Mouse (Mus musculus) bone marrow macrophage, adult 2 months (primary cell): ENCODE measurements at regions not wholly inside any gene's neighbourhood (a gene's known extent, or its start where the extent isn't known, plus 50 kb on each side); places are given as distances from the start of the nearest gene placed in this dataset.

ENCODE experiments used
- H3K27ac ChIP-seq: 2 replicates; pipeline ENCODE4 v1.5.1; 2012; ENCODE audit warnings: low read depth, low read length; ENCODE audit not compliant: insufficient read depth
- H3K4me1 ChIP-seq: 2 replicates; pipeline ENCODE4 v1.6.1; 2012; ENCODE audit warnings: low read length; ENCODE audit not compliant: control insufficient read depth, insufficient read depth
- H3K4me3 ChIP-seq: 2 replicates; pipeline ENCODE4 v1.5.1; 2012; ENCODE audit warnings: mild to moderate bottlenecking, low read length, moderate library complexity; ENCODE audit not compliant: insufficient read depth
- CTCF ChIP-seq: IDR thresholded peaks from 2 replicates; pipeline ENCODE4 v1.5.1; 2012; ENCODE audit warnings: low read depth, mild to moderate bottlenecking, low read length, moderate library complexity
- POLR2A ChIP-seq: IDR thresholded peaks from 2 replicates; pipeline ENCODE4 v1.6.1; 2012; ENCODE audit warnings: mild to moderate bottlenecking, low read depth, low read length, borderline replicate concordance

GRCm38 (mm10) chr16:74984207-74984606 is 572.6 kb upstream of the Robo2 start:
- Histone ChIP-seq H3K4me3 (no peak overlapping the region), H3K4me1 (no peaks in the 10 kb centered on the region), H3K27ac (no peak overlapping the region)
- no peak for TF ChIP-seq POLR2A
- no peak for TF ChIP-seq CTCF

- Histone ChIP-seq H3K4me3 (no peak overlapping the region), H3K4me1 (no peaks in the 10 kb centered on the region), H3K27ac (no peak overlapping the region)
- TF ChIP-seq CTCF (no peak), POLR2A (no peak)
These were observed 554.5 kb upstream of the Robo2 start for GRCm38 (mm10) chr16:74966099-74966498.

- no peak overlapping the region for H3K27ac ChIP-seq
- TF ChIP-seq CTCF (no peak), POLR2A (no peak)
- no peak overlapping the region for H3K4me3 ChIP-seq
- no peaks in the 10 kb centered on the region for H3K4me1 ChIP-seq
These were observed 518.1 kb upstream of the Robo2 start for GRCm38 (mm10) chr16:74929739-74930138.

DNA sequence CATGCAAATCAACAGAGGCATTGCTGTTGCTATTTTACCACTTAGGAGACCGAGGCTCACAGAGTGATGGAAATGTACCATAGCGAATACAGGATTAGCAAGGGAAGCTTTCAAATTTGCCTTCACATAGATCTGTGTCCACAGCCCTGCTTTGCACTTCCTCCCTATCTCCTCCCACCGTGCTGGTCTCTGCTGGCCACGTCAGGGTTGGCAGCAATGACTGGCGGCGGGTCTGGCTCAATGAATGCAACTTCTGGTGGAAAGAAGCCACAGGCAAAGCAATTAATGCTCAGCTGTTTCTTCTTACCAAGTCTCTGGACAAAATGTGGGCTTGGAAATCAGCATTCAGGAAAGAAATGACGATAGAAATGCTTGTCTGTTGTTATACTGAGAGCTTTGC is 489.2 kb upstream of the Robo2 start:
- Histone ChIP-seq H3K27ac (no peak overlapping the region), H3K4me1 (no peaks in the 10 kb centered on the region), H3K4me3 (no peak overlapping the region)
- TF ChIP-seq POLR2A (no peak), CTCF (no peak)

DNA sequence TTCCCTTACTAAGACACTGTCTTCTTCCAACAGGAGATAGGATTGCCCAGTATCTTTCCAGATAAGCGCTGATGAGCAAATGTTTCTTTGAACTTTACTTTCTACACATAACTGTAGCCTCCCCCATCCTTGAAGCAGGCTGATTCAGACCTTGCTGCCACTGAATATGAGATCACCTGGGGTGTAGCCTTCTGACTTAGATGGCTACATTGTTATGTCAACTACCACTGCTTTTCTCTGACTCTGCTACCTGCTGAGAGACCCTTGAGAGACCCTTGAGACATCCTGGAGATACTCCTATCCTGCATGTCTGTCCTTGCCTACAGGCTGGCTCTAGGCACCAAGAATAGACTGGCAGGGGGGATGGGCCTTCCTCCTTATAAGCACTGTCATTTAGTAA is 476.1 kb upstream of the Robo2 start:
- H3K4me1 ChIP-seq, result no peaks in the 10 kb centered on the region
- H3K4me3 ChIP-seq, result no peak overlapping the region
- no peak for TF ChIP-seq CTCF
- no peak for TF ChIP-seq POLR2A
- no peak overlapping the region for H3K27ac ChIP-seq

DNA sequence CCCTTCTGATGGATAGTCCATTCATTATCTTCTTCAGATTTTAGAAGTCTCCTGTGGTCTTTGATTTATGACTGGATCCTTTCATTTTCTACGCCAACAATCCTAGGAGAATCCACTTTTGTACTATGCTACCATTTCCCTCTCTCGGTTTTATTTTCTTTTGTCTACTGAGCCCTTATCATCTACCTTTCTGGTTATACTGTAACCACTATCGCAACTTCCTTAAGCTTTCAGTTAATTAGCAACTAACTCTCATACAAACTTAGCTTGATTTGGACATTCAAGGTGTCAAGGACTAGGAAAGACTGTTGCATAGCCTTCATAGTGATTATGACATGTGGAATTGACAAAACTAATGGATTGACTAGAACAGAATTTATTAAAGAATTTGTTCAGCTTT is 467.0 kb upstream of the Robo2 start:
- no peak overlapping the region for H3K4me3 ChIP-seq
- no peak for TF ChIP-seq CTCF
- TF ChIP-seq POLR2A, result no peak
- no peaks in the 10 kb centered on the region for H3K4me1 ChIP-seq
- no peak overlapping the region for H3K27ac ChIP-seq

GRCm38 (mm10) chr16:74873756-74874155 is 462.1 kb upstream of the Robo2 start:
- Histone ChIP-seq H3K27ac (no peak overlapping the region), H3K4me1 (no peaks in the 10 kb centered on the region), H3K4me3 (no peak overlapping the region)
- TF ChIP-seq CTCF (no peak), POLR2A (no peak)

DNA sequence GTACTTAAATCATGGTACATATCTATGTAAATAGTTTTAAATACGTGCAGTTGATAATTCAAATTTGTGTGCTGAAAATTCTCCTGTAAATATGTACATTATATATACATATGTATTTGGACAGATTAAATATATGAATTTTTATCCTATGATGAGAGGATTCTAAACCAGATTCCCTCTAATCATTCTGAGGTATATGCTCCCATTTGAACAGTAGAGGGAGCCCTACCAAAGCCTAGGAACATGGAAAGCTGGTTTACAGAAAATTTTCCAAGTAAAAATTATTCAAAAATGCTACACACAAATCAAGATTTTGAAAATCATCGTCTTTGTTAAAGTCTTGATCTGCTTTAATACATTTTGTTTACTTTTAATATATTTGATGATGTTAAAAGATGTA is 446.1 kb upstream of the Robo2 start:
- TF ChIP-seq CTCF (no peak), POLR2A (no peak)
- Histone ChIP-seq H3K27ac (no peak overlapping the region), H3K4me3 (no peak overlapping the region), H3K4me1 (no peaks in the 10 kb centered on the region)

DNA sequence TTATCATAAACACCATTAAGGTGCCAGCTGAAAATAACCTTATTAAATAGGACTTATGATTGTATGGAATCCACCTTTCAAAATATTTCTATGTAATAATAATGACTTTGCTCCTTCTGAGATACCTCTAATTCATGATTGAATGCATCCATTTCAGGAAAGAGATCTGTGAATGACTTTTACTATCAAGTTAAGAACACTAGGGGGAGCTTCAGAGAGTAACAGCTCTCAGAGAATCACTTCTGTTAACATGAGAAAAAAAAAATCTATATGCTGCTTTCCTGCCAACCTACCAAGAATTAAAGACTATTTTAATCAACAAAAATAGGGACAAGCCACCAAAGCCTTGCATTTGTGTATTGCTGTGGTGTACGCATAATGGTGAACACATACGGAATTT is 428.4 kb upstream of the Robo2 start:
- TF ChIP-seq POLR2A (no peak), CTCF (no peak)
- Histone ChIP-seq H3K27ac (no peak overlapping the region), H3K4me1 (no peaks in the 10 kb centered on the region), H3K4me3 (no peak overlapping the region)

- no peak overlapping the region for H3K27ac ChIP-seq
- no peak for TF ChIP-seq CTCF
- TF ChIP-seq POLR2A, result no peak
- no peak overlapping the region for H3K4me3 ChIP-seq
- no peaks in the 10 kb centered on the region for H3K4me1 ChIP-seq
These were observed 402.8 kb upstream of the Robo2 start for GRCm38 (mm10) chr16:74814386-74814785.
